Mouse (Mus musculus) liver, postnatal 0 days (tissue): ENCODE results near the gene Afdn.

ENCODE experiments used
- CTCF ChIP-seq: sonication (generic); IDR thresholded peaks from 2 replicates; pipeline ENCODE4 v1.5.1; 2016; ENCODE audit warnings: antibody characterized with exemption, low read depth
- EP300 ChIP-seq: IDR thresholded peaks from 2 replicates; pipeline ENCODE4 v1.6.1; 2016; ENCODE audit warnings: antibody characterized with exemption, low read depth, mild to moderate bottlenecking

GRCm38 (mm10) chr17:13817789-13818188, 57.5 kb downstream of the Afdn start:
- no peak for TF ChIP-seq CTCF
- TF ChIP-seq EP300, result no peak
